Mouse (Mus musculus) ES-E14 (cell line): ENCODE results near the gene Il22ra2. TPM values are rescaled to one million over a fixed set of nuclear protein-coding genes. Genes with fewer than 3 reads are reported as not detected.
A peak's percentile ranks its signal among the peaks of the same experiment; 100 is the strongest.

Source experiments
- DNase-seq: peaks from one replicate; pipeline ENCODE4 v3.0.0-alpha.2; 2013; ENCODE audit warnings: low read depth, low spot score
- H3K27ac ChIP-seq: 2 replicates; pipeline ENCODE4 v1.5.1; 2012; ENCODE audit warnings: low read depth, mild to moderate bottlenecking, low read length, moderate library complexity, mixed read lengths; ENCODE audit not compliant: poor library complexity, insufficient read depth, severe bottlenecking
- H3K36me3 ChIP-seq: 2 replicates; pipeline ENCODE4 v1.6.1; 2012; ENCODE audit warnings: mild to moderate bottlenecking, low read length, moderate library complexity, mixed read lengths; ENCODE audit not compliant: control insufficient read depth, poor library complexity, insufficient read depth, severe bottlenecking
- H3K4me1 ChIP-seq, 2 experiments: fragments of 150-350 bp in 1 of 2; sonication (generic) in 1 of 2; 2 replicates each; pipeline ENCODE4 v1.6.1; 2012; ENCODE audit warnings: low read length in 2 of 2, mild to moderate bottlenecking in 1 of 2, mixed read lengths in 1 of 2; ENCODE audit not compliant: control insufficient read depth in 2 of 2, insufficient read depth in 2 of 2, poor library complexity in 1 of 2
- H3K4me3 ChIP-seq, 2 experiments: fragments of 150-350 bp in 1 of 2; sonication (generic) in 1 of 2; 2 replicates each; pipeline ENCODE4 v1.5.1; 2012; ENCODE audit warnings: low read length in 2 of 2, low read depth in 1 of 2, mild to moderate bottlenecking in 1 of 2, mixed read lengths in 1 of 2; ENCODE audit not compliant: insufficient read depth in 1 of 2, poor library complexity in 1 of 2, severe bottlenecking in 1 of 2
- H3K9ac ChIP-seq: 2 replicates; pipeline ENCODE4 v1.6.1; 2012; ENCODE audit warnings: low read depth, mild to moderate bottlenecking, low read length, mixed read lengths; ENCODE audit not compliant: poor library complexity, insufficient read depth, severe bottlenecking
- H3K9me3 ChIP-seq: fragments of 150-350 bp; sonication (generic); 2 replicates; pipeline ENCODE4 v1.6.1; 2012; ENCODE audit warnings: low read depth, mild to moderate bottlenecking, low read length; ENCODE audit not compliant: control insufficient read depth, insufficient read depth
- CHD2 ChIP-seq: IDR thresholded peaks from 2 replicates; pipeline ENCODE4 v1.6.1; 2014; ENCODE audit warnings: mild to moderate bottlenecking, low read depth, low read length, inconsistent platforms
- HCFC1 ChIP-seq: IDR thresholded peaks from 2 replicates; pipeline ENCODE4 v1.6.1; 2012; ENCODE audit warnings: low read length, inconsistent platforms, borderline replicate concordance; ENCODE audit not compliant: insufficient read depth
- MAFK ChIP-seq: IDR thresholded peaks from 2 replicates; pipeline ENCODE4 v1.6.1; 2014; ENCODE audit warnings: mild to moderate bottlenecking, low read depth, low read length, inconsistent platforms; ENCODE audit not compliant: insufficient read depth
- ZC3H11A ChIP-seq: IDR thresholded peaks from 2 replicates; pipeline ENCODE4 v1.6.1; 2012; ENCODE audit warnings: low read depth, mild to moderate bottlenecking, inconsistent platforms, low read length, borderline replicate concordance
- ZNF384 ChIP-seq: IDR thresholded peaks from 2 replicates; pipeline ENCODE4 v1.6.1; 2012; ENCODE audit warnings: low read depth, low read length, inconsistent platforms
- in situ Hi-C, 2 experiments: fragments of 600-800 bp; cut with MboI; formaldehyde crosslinking; loops; one replicate each; pipeline ENCODE4 v1.15.1; 2025; ENCODE audit warnings: low sequenced_read_pairs in 2 of 2, inconsistent platforms in 1 of 2; ENCODE audit not compliant: unreplicated experiment in 2 of 2
- total RNA-seq: library from RNA; depleted of rRNA; stranded (reverse); fragments of 300-350 nt; gene quantifications from 2 replicates; pipeline ENCODE4 v1.2.3, GENCODE M21; 2012

Il22ra2 gene
- total RNA-seq, 1 experiment = not detected

GRCm38 (mm10) chr10:19587281-19587680 is 34.5 kb upstream of the Il22ra2 start:
- no peak overlapping the region for H3K4me3 ChIP-seq
- H3K9me3 ChIP-seq = no peaks in the 10 kb centered on the region
- H3K27ac ChIP-seq = no peak overlapping the region
- no peaks in the 10 kb centered on the region for H3K36me3 ChIP-seq
- H3K4me1 ChIP-seq = peaks cover 0 to 2% of the 10 kb centered on the region in 2 experiments; a peak in 1 of 4 replicates
- no peak for DNase-seq
- no peak overlapping the region for H3K9ac ChIP-seq
- TF ChIP-seq CHD2 (no peak), ZNF384 (no peak), ZC3H11A (no peak), HCFC1 (no peak), MAFK (no peak)
- in situ Hi-C loops = no loop called here

GRCm38 (mm10) chr10:19589626-19590025 is 32.2 kb upstream of the Il22ra2 start:
- no peaks in the 10 kb centered on the region for H3K9me3 ChIP-seq
- in situ Hi-C loops = no loop called here
- DNase-seq = no peak

GRCm38 (mm10) chr10:19591286-19591640 is 30.5 kb upstream of the Il22ra2 start:
- TF ChIP-seq MAFK = no peak
- no peak for TF ChIP-seq ZC3H11A
- TF ChIP-seq CHD2 = no peak
- no peak for TF ChIP-seq HCFC1
- no peak for TF ChIP-seq ZNF384
- no peak overlapping the region for H3K27ac ChIP-seq
- H3K9me3 ChIP-seq = no peaks in the 10 kb centered on the region
- no peaks in the 10 kb centered on the region for H3K36me3 ChIP-seq
- no peak for DNase-seq
- H3K4me1 ChIP-seq = peaks cover 0 to 2% of the 10 kb centered on the region in 2 experiments; a peak in 1 of 4 replicates
- no peak overlapping the region for H3K9ac ChIP-seq
- peak overlapping the region; percentile 38 to 62 for H3K4me3 ChIP-seq
- in situ Hi-C loops = no loop called here

More at GRCm38 (mm10) chr10:19589626-19590025, 32.2 kb upstream of the Il22ra2 start:
- Histone ChIP-seq H3K9ac (no peak overlapping the region), H3K4me3 (no peak overlapping the region), H3K27ac (no peak overlapping the region), H3K36me3 (no peaks in the 10 kb centered on the region), H3K4me1 (peaks cover 0 to 2% of the 10 kb centered on the region in 2 experiments; a peak in 1 of 4 replicates)
- TF ChIP-seq MAFK (no peak), HCFC1 (no peak)

GRCm38 (mm10) chr10:19591641-19592441 is 30.0 kb upstream of the Il22ra2 start, which contains the start of gene Ifngr1:
TSS of gene Ifngr1 (plus strand) at chr10:19591949.
- TF ChIP-seq MAFK (no peak), ZC3H11A (no peak), HCFC1 (no peak), CHD2 (no peak), ZNF384 (no peak)
- Histone ChIP-seq H3K36me3 (no peaks in the 10 kb centered on the region), H3K9ac (peak within 1 kb of the TSS; percentile 78), H3K9me3 (no peaks in the 10 kb centered on the region), H3K4me1 (peaks cover 0 to 4% of the 10 kb centered on the region in 2 experiments; a peak in 1 of 4 replicates), H3K4me3 (peak within 1 kb of the TSS; percentile 79 to 98), H3K27ac (no peak within 1 kb of the TSS)
- in situ Hi-C loops = no loop called here
- DNase-seq = peak; percentile 99

GRCm38 (mm10) chr10:19592556-19592955 is 29.2 kb upstream of the Il22ra2 start:
- Histone ChIP-seq H3K4me3 (peak overlapping the region; percentile 79 to 98), H3K27ac (no peak overlapping the region), H3K36me3 (no peaks in the 10 kb centered on the region), H3K9me3 (no peaks in the 10 kb centered on the region), H3K4me1 (peaks cover 0 to 4% of the 10 kb centered on the region in 2 experiments; a peak in 1 of 4 replicates), H3K9ac (no peak overlapping the region)
- TF ChIP-seq ZNF384 = no peak
- DNase-seq = no peak
- in situ Hi-C loops = no loop called here
